Mouse (Mus musculus) frontal cortex, adult (tissue): ENCODE results near the gene Hoxc13.

Experiments
- ATAC-seq: cut with Nextera tagmentation; 2 replicates; pipeline ENCODE4 v1.9.2; 2017; ENCODE audit warnings: mild to moderate bottlenecking, moderate library complexity, mixed read lengths; ENCODE audit not compliant: low TSS enrichment

Gene Hoxc13

DNA sequence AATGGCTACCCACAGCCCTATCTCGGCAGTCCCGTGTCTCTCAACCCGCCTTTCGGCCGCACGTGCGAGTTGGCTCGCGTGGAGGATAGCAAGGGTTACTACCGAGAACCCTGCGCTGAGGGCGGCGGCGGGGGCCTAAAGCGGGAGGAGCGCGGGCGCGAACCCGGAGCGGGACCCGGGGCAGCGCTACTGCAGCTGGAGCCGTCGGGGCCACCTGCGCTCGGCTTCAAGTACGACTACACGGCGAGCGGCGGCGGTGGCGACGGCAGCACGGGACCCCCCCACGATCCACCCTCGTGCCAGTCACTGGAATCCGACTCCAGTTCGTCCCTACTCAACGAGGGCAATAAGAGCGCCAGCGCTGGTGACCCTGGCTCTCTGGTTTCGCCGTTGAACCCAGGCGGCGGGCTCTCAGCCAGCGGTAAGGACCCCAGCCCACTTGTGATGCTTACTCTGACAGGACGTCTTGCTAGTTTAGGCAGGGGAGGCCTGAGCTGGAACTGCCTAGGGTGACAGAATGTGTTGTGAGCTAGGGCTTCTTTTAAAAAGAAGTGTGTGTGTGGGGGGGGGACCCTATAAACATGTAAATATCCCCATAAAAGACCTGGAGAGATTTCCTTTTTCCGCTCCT is 16.2 kb downstream of the Hoxc13 start:
- ATAC-seq, result no peak

DNA sequence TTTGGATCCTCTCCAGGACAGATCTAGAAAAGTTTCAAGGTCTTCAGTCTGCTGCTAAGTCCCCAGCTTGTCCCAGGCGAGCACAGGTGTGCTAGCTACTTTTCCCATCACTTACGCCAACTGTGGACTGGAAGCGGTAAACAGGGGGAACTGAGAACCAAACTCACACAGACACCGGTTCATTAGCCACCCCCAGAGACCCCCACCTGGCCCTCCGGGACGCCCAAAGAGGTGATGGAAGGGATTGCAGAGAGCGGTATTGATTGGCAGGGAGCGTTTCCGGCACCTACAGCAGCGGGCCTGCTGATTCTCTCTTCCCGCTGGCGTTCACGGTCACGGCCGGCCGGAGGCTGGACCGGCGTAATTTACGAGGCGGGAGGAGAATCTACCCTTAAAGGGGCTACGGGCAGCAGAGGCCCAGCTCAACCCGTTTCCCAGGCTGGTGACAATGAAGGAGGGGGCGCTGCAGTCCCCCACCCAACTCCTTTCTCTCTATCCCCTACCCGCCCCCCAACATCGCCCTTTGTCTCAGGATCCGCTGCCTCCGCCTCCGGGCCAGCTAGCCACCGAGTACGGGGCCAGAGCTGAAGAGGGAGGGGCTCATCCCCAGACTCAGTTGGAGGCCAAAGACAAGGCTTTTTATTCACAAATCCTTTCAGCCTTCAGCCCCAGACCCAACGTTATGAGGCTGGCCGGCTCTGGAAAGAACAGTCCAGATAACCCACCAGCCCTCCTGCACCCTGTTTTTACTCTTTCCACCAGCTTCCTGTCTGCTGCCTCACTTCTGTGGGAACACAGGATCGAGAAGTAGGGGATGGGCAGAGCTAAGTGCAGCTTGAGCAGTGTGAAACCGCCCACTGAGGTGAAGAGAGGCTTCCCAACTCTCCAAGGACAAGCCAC is 18.6 kb downstream of the Hoxc13 start:
- no peak for ATAC-seq

DNA sequence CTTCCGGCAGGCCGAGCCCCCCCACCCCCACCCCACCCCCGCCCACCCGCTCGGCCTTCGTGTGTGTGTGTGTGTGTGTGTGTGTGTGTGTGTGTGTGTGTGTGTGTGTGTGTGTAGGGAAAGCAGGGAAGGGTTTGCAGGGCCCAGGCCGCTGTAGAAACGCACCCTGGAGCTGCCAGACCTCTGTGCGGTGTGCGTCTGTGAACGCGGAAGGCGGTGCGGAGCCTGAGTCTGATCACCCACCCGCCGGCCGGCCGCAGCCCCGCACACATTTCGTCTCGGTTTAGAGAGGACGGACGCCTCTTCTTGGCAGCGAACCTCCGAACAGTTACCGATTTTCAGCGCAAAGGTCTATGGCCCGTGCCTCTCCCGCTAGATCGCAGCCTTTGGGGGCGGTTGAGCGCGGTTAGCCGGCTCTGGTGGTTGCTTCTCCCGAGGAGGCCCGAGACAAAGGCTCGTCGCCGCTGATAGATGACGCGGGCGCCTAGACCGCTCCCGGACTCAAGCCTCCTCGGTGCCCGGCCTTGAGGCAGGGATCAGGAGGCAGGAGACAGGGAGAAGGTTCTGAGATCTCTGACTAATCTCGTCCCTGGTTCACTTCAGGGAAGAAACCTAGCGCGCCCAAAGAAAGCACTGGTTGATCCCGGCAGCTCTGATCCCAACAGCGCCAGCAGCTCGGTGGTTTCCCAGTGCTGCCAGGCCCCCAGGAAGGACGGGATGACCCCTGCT is 22.0 kb downstream of the Hoxc13 start:
- no peak for ATAC-seq

DNA sequence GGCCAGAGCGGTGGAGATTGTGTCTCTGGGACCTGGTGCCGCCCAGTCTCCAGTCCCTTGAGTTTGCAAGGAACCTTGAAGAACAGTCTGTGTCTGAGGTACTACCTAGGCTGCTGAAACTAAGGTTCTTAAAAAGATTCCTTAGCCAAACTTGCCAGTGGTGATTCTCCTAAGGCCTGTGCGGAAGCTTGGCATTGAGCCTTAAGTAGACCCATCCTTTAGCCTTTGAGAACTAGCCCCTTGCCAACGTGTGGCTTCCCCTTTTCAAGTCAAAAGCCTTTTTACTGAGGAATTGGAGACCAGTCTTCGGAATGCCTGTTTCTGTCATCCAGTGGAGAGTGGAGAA is 22.5 kb downstream of the Hoxc13 start:
- no peak for ATAC-seq

DNA sequence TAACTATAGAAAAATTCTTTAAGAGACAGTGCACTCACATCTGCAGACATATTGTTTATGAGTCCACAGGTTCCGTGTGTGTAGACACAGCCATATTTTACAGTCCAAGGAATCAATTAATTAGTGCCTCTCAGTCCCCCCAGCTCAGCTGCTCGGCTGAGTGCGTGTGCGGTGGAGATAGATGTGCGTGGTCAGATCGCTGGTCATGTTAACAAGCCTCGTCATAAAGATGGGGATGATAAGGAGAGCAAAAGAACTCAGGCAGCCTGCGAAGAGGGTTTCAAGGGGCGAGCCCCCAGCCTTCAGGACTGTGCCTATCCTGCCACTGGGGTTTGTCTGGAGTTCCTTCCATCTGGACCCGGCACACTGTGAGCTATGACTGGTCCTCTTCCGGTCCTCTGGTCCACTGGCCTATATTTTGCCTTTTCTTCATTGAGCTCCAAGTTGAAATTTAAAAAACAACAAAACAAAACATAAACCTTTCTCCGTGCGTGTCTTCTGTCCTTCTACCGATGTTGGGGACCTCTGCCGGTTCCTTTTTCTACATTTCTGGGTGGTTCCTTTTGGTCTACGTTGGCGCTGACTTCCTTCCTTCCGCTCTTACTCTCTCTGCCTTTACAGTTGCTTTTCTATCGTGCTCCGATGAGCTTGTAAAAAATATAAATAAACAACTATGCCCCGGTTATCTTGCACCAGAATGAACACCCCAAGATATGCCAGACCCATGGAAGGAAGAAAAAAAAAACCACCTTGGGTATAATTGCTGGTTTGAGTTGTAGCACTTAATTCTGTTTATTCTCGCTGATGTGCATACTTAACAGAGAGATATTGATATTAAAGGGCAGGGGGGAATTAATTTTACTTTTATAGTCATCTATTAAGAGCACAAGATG is 24.5 kb downstream of the Hoxc13 start:
- no peak for ATAC-seq

DNA sequence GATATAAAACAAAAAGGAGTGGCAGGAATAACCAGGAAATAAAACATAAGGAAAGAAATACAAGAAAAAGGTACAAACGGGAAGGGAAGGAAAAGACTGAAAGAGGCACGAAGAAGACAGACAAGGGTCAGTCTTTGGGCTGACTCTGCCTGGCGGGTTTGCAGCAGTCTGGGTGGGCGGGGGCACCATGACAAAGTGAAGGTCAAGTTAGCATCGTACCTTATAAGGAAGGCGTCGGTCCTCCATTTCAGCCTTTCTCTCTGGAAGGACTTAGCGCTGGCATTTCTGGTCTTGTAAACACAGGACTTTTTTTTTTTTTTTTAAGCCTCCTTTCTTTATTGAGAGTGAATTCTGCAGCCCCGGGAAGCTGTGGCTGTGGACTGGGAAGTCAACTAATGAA is 26.4 kb downstream of the Hoxc13 start:
- ATAC-seq, result no peak

DNA sequence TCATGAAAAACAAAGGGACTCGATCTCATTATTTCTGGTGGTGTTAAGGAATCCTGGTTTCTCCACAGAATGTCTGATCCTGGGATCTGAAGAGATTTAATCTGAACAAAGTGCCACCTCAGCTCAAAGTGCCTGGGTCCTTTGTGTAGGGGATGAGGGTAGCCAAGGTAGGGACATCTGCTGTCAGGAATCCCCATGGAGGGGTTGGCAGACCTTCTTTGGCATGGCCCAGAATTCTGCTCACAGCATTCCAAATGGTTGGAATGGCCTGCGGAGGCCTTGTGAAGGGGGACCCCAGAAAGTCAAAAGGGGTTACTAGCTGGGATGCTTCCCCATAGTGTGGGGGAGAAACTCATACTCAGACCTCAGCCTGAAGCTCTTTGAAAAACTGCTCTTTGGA is 27.9 kb downstream of the Hoxc13 start:
- ATAC-seq, result no peak

DNA sequence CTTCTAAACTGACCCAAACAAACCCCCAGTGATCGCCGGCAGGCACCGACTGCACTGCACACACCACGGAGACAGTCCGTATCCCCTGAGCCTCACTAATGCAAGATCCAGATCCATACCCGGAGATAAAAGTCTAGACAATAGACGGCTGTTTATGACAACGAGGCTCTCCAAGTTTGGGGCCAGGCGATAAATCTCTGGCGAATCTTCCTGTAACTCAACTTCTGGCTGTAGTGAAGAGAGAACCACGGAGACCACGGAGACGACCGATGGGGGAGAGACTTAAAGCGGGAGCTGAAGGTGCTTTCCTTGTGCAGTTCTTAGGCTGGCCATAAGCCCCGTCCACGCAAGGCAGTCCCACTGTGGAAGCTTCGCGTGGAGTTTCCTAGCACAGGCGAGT is 28.8 kb downstream of the Hoxc13 start:
- no peak for ATAC-seq

DNA sequence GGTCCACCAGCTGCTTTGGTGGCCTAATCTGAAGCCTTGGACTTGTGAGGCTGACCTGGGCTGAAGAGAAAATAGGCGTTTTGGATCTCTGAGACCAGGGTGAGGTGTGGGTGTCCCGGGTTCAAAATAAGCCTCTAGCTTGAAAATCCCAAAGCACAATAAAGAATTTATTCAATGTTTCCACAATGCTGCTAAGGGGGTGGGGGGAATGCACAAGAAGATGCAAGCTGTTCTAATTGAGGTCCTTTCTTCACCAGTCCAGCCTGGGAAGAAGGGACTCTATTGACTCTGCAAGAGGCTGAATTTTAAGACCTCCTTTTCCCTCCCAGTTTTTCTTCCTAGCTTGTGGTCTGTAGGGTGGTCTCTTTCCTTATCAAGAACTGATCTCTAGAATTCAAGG is 30.0 kb downstream of the Hoxc13 start:
- no peak for ATAC-seq

DNA sequence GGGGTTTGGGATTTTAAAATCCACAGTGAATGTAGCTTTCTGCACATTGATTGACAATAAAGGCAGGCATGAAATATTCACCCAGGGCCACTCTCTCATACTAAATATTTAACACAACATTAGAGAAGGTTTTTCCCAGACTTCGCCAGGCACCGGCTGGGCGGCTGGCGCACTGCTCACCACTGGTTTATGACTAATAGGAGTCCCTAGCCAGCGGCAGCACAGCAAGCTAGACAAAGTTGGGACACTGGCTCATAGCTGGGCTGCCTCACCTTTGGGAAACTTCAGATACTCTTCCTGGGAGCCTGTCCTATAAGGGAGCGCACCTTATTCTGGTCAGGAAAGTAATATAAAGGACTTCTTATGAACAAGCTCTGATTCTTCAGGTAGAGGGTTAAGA is 32.7 kb downstream of the Hoxc13 start:
- no peak for ATAC-seq

DNA sequence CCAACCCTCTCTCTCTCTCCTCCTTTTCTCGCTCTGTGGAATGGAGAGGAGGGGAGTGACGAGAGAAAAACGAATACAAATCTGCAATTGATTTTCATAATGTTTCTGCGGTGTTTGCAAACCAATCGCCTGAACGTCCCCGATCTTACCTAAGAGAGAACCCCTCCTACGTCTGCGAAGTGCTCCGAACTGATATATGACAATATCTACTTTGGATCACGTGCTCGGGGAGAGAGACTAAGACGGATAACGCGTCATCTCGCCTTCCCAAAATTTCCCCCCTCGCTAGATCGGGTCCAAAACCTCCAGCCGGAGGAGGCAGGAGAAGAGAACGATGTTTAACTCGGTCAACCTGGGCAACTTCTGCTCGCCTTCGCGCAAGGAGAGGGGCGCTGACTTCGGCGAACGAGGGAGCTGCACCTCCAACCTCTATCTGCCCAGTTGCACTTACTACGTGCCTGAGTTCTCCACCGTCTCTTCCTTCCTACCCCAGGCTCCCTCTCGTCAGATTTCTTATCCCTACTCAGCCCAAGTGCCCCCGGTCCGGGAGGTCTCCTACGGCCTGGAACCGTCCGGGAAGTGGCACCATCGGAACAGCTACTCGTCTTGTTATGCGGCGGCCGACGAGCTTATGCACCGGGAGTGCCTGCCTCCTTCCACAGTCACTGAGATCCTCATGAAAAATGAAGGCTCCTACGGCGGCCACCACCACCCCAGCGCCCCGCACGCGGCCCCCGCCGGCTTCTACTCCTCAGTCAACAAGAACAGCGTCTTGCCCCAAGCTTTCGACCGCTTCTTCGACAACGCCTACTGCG is 33.5 kb downstream of the Hoxc13 start, which contains the start of gene Hoxc11:
TSS of gene Hoxc11 (plus strand) at position 236 of the 815 bp plus-strand sequence.
- ATAC-seq, result no peak

DNA sequence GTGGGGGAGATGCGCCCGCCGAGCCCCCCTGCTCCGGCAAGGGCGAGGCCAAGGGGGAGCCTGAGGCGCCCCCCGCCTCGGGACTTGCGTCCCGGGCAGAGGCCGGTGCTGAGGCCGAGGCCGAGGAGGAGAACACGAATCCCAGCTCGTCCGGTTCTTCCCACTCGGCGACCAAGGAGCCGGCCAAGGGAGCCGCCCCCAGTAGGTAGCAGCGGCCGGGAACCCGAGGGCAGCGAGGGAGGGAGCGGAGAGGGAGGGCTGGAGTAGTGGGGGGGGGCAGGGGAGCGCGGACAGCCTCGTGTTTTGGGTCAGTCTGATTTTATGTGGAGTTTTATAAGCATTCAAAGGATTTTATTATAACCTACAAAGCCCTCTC is 34.1 kb downstream of the Hoxc13 start:
- ATAC-seq, result no peak

DNA sequence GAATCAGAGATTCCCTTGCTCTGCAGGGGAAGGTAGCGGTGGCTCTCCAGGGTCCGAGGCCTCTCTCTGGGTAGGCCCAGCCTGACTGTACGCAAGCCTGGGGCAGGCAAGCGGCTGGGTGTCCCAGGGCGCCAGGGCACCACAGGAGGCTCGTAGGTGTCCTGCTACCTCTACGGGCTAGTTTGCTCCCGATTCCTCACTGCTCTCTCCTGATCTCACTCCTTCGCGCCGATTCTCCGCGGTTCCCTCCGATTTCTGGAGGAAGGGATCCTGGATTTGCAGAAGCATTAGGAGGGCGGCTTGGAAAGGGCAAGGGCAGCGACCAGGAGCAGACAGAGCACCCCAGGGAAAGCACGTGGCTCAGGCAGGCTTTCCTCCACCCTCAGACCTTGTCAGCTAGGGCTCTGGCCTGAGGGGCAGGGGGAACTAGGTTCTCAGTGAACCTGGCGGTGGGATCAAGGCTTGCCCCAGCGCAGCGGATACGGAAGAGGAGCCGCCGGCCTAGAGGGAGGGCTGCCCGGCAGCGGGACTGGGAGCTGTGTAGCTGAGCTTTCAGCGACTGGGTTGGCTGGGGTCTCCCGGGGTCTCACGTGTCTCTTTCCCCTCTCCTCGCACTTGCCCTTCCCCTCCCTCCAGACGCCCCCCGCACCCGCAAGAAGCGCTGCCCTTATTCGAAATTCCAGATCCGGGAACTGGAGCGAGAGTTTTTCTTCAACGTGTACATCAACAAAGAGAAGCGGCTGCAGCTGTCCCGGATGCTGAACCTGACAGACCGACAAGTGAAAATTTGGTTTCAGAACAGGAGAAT is 35.1 kb downstream of the Hoxc13 start:
- ATAC-seq, result no peak

DNA sequence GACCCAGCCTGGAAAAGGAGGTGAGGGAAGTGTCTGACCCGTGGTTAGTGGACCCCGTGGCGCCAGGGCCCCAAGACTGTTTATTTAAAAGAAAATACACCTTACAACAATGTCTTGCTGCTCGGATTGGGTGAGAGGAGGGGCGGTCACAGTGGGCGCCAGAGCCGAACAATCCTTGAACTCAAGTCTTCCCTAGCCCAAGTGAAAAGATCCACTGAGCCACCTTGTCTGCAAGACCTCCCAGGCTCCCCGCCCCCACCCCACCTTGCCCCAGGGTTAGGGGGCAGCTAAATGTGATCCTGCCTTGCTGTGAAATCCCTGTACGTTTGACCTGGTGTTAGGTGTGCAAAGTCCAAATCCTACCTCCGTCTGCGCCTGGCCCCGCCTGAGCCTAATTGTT is 36.0 kb downstream of the Hoxc13 start:
- no peak for ATAC-seq

DNA sequence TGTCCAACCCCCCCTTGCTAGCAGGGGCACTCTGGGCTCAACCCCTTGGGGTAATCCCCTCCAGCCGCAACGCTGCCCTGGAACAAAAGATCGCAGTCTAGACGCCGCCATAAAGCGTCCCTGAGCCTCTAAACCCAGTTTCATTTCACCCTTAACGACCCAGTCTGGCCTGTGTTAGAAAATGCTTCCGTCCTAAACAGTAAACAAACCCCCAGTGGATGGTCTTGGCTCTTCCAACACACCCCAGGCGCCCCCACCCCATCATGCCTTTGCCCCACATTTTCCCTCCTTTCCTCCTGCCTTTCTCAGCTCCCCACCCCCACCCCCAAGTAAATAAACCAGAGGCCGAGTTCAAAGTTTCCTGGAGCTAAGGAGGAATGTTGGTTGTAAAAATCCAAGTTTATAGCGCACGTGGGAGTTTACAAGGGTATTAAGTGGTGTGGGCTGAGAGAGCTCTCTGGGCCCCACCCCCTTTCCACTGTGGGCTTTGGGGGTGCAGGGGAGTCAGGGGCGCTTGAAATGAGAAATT is 38.8 kb downstream of the Hoxc13 start:
- ATAC-seq, result no peak

DNA sequence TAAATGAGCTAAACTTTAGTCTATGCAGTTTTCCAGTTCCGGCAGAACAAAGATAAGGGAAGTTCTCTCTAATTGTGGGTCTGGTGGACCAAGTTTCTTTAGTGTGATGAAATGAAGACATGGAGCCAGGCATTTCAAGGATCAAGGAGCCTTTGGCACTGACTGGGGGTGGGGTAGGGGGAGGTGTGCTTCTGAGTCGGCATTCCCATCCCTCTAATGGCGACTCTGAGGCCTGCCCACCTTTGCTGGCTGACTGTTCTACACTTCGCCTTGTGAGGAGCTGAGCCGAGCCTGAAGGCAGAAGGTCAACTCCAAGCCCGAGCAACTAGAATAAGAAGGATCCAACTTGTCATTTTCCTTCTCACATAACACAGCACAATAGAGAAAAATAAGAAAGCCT is 40.8 kb downstream of the Hoxc13 start:
- ATAC-seq, result no peak

DNA sequence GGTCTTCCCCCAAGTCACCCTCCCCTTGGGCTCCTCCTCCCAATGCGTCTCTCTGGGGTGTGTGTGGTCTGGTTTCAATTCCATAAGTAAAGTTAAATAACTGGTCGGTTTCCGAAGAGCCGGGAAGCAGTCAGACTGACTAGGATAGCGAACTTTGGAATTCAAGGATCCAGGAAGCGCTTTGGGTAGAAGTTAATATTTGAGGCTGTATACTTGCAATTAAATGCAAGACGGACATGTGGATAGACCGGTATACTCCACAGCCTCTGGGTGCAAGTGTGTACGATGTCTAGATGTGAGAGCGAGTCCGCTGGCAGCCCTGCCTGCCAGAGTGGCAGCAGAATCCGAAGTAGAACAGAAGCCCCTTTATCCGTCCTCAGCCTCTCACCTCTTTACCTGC is 41.6 kb downstream of the Hoxc13 start:
- ATAC-seq, result no peak

DNA sequence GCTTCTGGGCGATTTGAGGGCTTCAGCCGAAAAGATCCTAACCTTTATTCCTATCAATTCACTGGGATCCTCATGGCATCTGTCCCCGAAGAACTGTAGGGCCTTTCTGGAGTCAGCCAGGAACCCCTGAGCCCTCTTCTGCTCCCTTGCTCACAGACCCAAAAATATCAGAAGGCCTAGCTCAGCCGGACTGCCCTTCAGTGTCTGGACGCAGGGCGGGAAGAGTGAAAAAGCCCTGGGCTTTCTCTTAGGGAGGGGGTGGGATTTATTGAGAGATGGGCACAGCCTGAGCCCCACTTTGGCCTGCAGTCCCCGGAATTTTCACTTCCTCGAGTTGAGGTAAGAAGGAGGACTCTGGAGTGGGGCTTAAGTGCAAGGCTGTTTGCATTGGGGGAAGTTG is 42.4 kb downstream of the Hoxc13 start:
- ATAC-seq, result no peak

DNA sequence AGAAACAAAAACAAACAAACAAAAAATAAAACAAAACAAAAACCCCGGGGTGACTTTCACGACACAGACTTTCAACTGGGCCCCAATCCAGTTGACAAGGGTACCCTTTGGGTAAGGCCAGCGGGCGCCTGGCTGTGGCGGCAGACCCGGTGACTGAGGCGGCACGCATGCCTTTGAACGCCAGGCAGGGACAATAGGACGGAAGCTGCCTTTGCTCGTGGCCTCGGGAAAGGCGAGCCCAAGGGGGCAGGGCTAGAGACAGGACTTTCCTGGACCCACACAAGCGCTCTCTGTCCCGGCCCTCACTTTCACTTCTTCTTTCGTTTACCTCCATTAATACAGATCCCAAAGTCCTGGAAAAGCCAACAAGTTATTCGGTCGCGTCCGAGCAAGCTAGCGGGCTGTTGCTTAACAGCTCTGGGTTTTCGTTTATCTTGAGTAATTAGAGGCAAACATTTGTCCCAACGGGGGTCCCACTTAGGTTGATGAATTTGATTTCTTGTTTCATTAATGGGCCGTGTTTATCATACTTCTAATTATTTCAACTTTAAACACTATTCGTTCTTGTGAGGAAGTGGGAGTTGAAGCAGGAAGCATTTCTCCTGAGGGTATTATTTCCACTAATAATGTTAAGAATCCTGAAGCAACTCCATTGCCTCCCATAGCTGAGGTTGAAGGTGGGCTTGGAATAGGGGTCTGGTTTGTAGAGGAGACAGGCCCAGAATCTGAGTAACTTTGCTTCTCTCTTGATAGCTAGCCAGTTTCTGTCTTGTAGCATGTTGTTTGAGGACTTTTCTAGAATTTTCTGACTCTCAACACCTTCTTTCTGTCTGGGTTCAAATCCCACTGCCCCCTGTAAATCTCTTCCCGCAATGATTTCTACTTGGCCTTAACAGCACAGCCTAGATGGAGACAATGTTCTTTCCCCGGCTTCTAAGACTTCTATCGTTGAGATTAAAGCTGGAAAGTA is 43.1 kb downstream of the Hoxc13 start:
- ATAC-seq, result no peak
